Mouse (Mus musculus) heart, embryonic 13.5 days (tissue): ENCODE results near the gene Hs3st1. TPM values are rescaled to one million over a fixed set of nuclear protein-coding genes. Genes with fewer than 3 reads are reported as not detected.
A peak's percentile ranks its signal among the peaks of the same experiment; 100 is the strongest.

Source experiments
- ATAC-seq: fragments of 200-750 bp; cut with Nextera tagmentation; 2 replicates; pipeline ENCODE4 v1.8.0; 2017; ENCODE audit warnings: moderate TSS enrichment; ENCODE audit not compliant: insufficient number of reproducible peaks, low FRiP score, low TSS enrichment; ENCODE audit errors: extremely low read depth
- H3K27ac ChIP-seq: fragments of 300-500 bp; sonication (generic); replicated peaks from 2 replicates; pipeline ENCODE4 v1.5.1; 2015; ENCODE audit warnings: moderate library complexity, mild to moderate bottlenecking, inconsistent platforms
- H3K27me3 ChIP-seq: fragments of 300-500 bp; sonication (generic); replicated peaks from 2 replicates; pipeline ENCODE4 v1.6.1; 2015; ENCODE audit warnings: mild to moderate bottlenecking, inconsistent platforms
- H3K36me3 ChIP-seq: fragments of 300-500 bp; sonication (generic); 2 replicates; pipeline ENCODE4 v1.6.1; 2015; ENCODE audit warnings: mild to moderate bottlenecking, inconsistent platforms
- H3K4me1 ChIP-seq: fragments of 300-500 bp; sonication (generic); 2 replicates; pipeline ENCODE4 v1.6.1; 2015; ENCODE audit warnings: inconsistent platforms
- H3K4me2 ChIP-seq: fragments of 300-500 bp; sonication (generic); 2 replicates; pipeline ENCODE4 v1.6.1; 2015; ENCODE audit warnings: inconsistent platforms, mild to moderate bottlenecking, moderate library complexity
- H3K4me3 ChIP-seq: fragments of 300-500 bp; sonication (generic); 2 replicates; pipeline ENCODE4 v1.5.1; 2015; ENCODE audit warnings: moderate library complexity, mild to moderate bottlenecking, inconsistent platforms
- H3K9ac ChIP-seq: fragments of 300-500 bp; sonication (generic); 2 replicates; pipeline ENCODE4 v1.6.1; 2015; ENCODE audit warnings: inconsistent platforms, mild to moderate bottlenecking, moderate library complexity
- H3K9me3 ChIP-seq: fragments of 300-500 bp; sonication (generic); 2 replicates; pipeline ENCODE4 v1.6.1; 2016; ENCODE audit warnings: inconsistent platforms
- WGBS: fragments of 180-500 bp; shearing (Covaris S2); methylation state at CpG from one replicate; pipeline ENCODE4 v1.1.7; 2015; ENCODE audit warnings: mixed read lengths; 5-methylcytosine and 5-hydroxymethylcytosine counted together
- polyA plus RNA-seq: library from polyadenylated mRNA; unstranded; fragments of >200 nt; fragmentation: Nextera tagmentation; extraction: Ambion mirVana; gene quantifications from 2 replicates; pipeline ENCODE4 v1.2.1, GENCODE M21; 2015

Hs3st1 gene
- polyA plus RNA-seq, 1 experiment from 2014 or later: 7.5 TPM

DNA sequence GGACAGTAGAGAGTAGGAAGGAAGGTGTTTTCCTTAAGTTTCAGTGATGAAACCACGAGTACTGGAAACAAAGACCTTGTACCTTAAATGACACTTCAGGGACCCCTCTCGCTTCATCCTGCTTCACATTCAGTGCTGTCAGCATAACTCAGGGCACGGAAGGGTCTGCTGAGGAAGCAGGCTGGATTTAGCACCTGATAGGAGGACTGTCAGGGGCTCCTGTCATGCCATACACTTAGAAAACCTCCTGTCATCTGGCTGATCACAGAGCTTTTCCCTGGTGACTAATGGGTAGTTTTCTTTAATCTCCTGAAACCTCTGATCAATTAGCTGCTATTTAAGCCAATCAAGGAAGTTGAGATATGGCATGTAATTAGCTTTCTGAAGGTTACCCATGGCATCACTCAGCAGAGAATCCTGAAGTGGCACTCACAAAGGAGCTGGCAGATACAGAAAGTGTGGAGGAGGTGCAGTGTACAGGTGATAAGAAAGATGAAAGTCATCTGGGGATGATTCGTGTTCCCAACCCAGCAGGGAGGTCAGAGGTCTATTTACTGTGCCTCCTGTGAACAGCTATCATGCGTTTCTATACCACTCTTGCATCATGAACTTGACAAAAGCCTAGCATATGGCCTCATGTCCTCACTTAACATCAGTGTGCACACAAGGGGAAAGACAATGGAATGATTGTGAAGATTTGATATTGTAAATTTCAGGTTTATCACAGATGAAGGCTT is 22.1 kb downstream of the Hs3st1 start:
- no peak overlapping the region for H3K4me3 ChIP-seq
- H3K9me3 ChIP-seq: no peaks in the 10 kb centered on the region
- H3K4me2 ChIP-seq: no peak overlapping the region
- peaks cover 12% of the 10 kb centered on the region for H3K4me1 ChIP-seq
- no peak for ATAC-seq
- WGBS: 13% methylated on average over 5 of the region's 5 CpGs
- H3K36me3 ChIP-seq: no peaks in the 10 kb centered on the region
- no peak overlapping the region for H3K27ac ChIP-seq
- H3K27me3 ChIP-seq: no peaks in the 10 kb centered on the region
- H3K9ac ChIP-seq: no peak overlapping the region

DNA sequence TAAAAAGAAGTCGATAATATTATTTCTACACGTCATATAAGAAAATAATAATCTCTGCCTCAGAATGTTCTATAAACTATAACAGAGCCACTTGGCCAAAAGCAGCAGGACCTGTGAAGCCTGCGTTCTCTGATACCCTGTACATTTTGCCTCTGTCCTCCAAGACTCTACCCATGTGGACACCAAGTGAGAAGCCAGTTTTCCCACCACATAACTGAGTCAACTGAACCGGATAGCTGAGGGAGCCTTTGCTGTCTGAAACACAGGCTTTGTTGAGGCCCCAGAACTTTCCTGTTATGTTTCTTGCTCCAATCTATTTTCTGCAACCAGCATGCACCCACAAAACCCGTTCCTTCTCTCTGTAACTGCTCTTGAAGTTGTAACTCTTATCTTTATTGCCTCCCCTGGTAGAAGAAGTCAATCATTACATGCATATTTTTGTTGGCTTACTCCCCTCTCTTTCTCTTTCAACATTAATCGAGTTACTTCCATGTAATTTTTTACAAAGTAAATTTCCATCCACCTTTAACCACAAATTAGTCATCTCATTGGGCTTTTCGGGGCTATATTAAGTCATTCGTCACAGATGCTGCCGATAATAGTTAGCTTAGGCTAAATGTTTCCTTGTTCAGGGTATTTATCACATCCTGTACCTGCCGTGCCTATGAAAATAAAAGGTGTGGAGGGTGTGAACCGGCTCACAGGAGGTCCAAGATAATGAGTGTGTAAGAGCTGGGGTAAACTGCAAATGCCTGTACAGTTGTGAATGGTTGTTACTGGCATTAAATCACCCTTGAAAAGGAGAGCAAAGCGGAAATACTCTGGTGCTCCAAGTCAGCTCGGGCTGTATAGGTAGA is 39.4 kb downstream of the Hs3st1 start:
- no peaks in the 10 kb centered on the region for H3K9me3 ChIP-seq
- no peaks in the 10 kb centered on the region for H3K27me3 ChIP-seq
- no peak overlapping the region for H3K4me3 ChIP-seq
- H3K36me3 ChIP-seq: no peaks in the 10 kb centered on the region
- 63% methylated on average over 13 of the region's 13 CpGs for WGBS
- no peak overlapping the region for H3K4me2 ChIP-seq
- H3K9ac ChIP-seq: no peak overlapping the region
- no peak for ATAC-seq
- H3K4me1 ChIP-seq: peaks cover 10% of the 10 kb centered on the region
- H3K27ac ChIP-seq: no peak overlapping the region

DNA sequence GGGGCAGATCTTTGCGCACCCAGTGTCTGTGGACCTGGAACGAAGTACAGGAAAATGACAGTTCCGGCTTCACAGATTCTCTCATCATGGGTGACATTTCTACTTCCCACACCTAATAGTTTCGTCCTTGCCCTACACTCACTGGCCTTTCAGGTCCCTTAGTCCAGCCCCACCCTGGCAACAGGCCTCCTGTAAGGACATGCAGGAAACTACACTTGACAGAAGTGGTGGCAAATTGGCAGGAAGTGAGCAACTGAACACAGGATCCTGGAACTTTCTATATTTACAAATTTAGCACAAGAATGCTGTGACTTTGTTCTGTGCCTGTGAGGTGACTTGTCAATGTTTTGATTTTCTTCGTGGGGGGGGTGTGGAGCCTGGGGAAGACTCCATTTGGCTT is 40.1 kb downstream of the Hs3st1 start:
- H3K4me3 ChIP-seq: no peak overlapping the region
- peaks cover 10% of the 10 kb centered on the region for H3K4me1 ChIP-seq
- H3K27ac ChIP-seq: no peak overlapping the region
- no peak for ATAC-seq
- H3K27me3 ChIP-seq: no peaks in the 10 kb centered on the region
- H3K36me3 ChIP-seq: no peaks in the 10 kb centered on the region
- no peak overlapping the region for H3K4me2 ChIP-seq
- WGBS: 65% methylated on average over 5 of the region's 5 CpGs
- H3K9ac ChIP-seq: no peak overlapping the region
- no peaks in the 10 kb centered on the region for H3K9me3 ChIP-seq

DNA sequence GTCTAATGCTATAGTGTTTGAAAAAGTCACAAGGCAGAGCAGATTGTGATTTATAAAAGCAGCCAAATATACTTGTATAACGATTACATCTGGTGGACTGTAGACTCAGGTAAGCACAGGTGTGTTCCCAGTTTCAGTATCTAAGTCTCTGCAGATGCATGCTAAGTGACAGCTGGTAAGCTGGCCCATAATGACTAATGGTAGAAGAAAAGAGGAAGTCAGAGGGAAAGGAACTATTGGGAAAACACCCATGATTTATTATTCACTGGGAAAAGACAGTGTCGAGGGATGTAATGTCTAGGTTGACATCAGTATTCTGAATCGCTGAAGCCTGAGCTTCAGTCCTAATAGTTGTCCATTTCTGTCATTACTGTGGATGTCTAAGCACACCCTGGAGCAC is 49.7 kb downstream of the Hs3st1 start:
- Histone ChIP-seq H3K9me3 (no peaks in the 10 kb centered on the region), H3K9ac (no peak overlapping the region), H3K27ac (no peak overlapping the region), H3K4me3 (no peak overlapping the region), H3K4me2 (no peak overlapping the region), H3K27me3 (no peaks in the 10 kb centered on the region), H3K4me1 (no peaks in the 10 kb centered on the region), H3K36me3 (no peaks in the 10 kb centered on the region)
- WGBS: 76% methylated on average over 3 of the region's 3 CpGs
- ATAC-seq: no peak

GRCm38 (mm10) chr5:39660826-39661225 is 94.4 kb downstream of the Hs3st1 start:
- no peaks in the 10 kb centered on the region for H3K36me3 ChIP-seq
- no peak for ATAC-seq
- no peaks in the 10 kb centered on the region for H3K4me1 ChIP-seq
- no peaks in the 10 kb centered on the region for H3K9me3 ChIP-seq
- H3K4me3 ChIP-seq: no peak overlapping the region
- no peak overlapping the region for H3K27ac ChIP-seq
- no peak overlapping the region for H3K9ac ChIP-seq
- WGBS: 77% methylated on average over 4 of the region's 4 CpGs
- H3K4me2 ChIP-seq: no peak overlapping the region
- no peaks in the 10 kb centered on the region for H3K27me3 ChIP-seq

DNA sequence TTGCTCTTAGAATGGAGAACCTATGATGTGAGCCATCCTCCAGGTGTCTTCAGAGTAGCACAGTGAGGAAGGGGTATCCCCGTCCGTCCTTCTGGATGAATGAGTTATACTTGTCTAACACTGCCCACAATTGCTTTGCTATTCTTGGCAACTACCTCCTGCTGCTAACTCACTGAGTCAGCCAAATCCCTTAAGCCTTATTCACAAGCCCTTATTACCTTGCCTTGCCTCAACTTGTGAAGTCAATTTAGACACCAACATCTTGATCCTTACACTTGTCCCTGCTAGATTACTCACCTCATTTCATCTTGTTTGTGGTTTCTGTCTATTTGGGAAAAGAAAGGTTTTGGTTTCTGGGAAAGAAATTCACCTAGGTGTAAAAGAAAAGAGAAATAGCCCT is 95.9 kb downstream of the Hs3st1 start:
- H3K9ac ChIP-seq: no peak overlapping the region
- ATAC-seq: no peak
- H3K27ac ChIP-seq: no peak overlapping the region
- H3K36me3 ChIP-seq: no peaks in the 10 kb centered on the region
- no peak overlapping the region for H3K4me3 ChIP-seq
- no peaks in the 10 kb centered on the region for H3K27me3 ChIP-seq
- H3K4me1 ChIP-seq: no peaks in the 10 kb centered on the region
- H3K4me2 ChIP-seq: no peak overlapping the region
- no peaks in the 10 kb centered on the region for H3K9me3 ChIP-seq
- WGBS: 42% methylated on average over 2 of the region's 2 CpGs

GRCm38 (mm10) chr5:39644827-39645380 is 110.4 kb downstream of the Hs3st1 start:
- peak overlapping the region; percentile 76 for H3K4me3 ChIP-seq
- WGBS: under 1% methylated on average over 28 of the region's 28 CpGs
- no peak for ATAC-seq
- H3K4me1 ChIP-seq: peaks cover 18% of the 10 kb centered on the region
- no peaks in the 10 kb centered on the region for H3K36me3 ChIP-seq
- H3K4me2 ChIP-seq: peak overlapping the region; percentile 99
- H3K27me3 ChIP-seq: peaks cover 44% of the 10 kb centered on the region
- H3K27ac ChIP-seq: no peak overlapping the region
- peak overlapping the region; percentile 73 for H3K9ac ChIP-seq
- H3K9me3 ChIP-seq: no peaks in the 10 kb centered on the region

DNA sequence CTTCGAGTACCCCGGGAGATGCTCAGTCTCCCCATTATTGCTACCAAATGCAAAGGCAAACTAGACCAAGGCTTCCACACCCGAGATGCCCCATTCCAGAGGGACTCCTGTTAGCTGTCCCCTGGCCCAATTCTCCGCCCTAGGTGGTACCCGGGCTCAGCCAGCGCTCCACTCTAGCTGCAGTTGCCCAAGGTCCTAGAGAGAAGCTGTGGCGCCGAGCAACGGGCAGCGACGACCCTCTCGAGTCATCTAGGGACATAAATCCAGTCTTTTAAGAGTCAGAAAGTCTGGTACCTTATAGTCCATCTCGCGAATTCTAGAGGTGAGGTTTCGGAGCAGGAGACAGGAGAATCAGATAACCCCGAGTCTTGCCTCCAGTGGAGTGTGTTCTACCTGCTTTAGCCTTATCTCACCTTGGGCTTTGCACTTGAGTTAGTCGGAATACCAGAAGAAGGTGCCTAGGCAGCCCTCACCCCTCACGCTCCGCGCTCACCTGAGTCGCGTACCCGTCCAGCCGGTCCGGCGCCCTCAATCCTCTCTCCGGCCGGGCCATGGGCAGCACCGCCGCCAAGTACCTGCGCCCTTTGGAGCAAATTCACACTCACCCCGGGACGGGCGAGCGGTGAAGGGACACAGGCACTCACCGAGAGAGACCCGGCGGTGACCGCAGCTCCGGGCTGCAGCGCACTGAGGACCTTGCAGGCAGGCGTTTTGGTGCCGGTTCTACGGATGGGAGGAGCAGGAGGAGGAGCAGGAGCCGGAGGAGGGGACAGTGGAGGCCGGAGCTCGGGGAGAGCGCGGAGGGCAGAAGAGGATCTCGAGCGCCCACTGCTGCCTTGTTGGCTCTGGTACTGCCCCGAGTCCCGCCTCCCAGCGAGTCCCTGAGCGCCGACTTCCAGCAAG is 111.1 kb downstream of the Hs3st1 start:
- Histone ChIP-seq H3K27ac (no peak overlapping the region), H3K9me3 (no peaks in the 10 kb centered on the region)

GRCm38 (mm10) chr5:39643260-39643923 is 111.9 kb downstream of the Hs3st1 start:
- H3K4me3 ChIP-seq: peak overlapping the region; percentile 76
- H3K4me1 ChIP-seq: peaks cover 18% of the 10 kb centered on the region
- H3K36me3 ChIP-seq: no peaks in the 10 kb centered on the region
- H3K27ac ChIP-seq: no peak overlapping the region
- 4% methylated on average over 22 of the region's 22 CpGs for WGBS
- H3K27me3 ChIP-seq: peaks cover 48% of the 10 kb centered on the region
- peak overlapping the region; percentile 80 for H3K9ac ChIP-seq
- no peaks in the 10 kb centered on the region for H3K9me3 ChIP-seq
- peak overlapping the region; percentile 99 for H3K4me2 ChIP-seq
- no peak for ATAC-seq

More for the DNA sequence above, 111.1 kb downstream of the Hs3st1 start:
- peaks cover 18% of the 10 kb centered on the region for H3K4me1 ChIP-seq
- peak overlapping the region; percentile 80 for H3K9ac ChIP-seq
- under 1% methylated on average over 56 of the region's 56 CpGs for WGBS
- peak; percentile 75 for ATAC-seq
- H3K27me3 ChIP-seq: peaks cover 44% of the 10 kb centered on the region
- no peaks in the 10 kb centered on the region for H3K36me3 ChIP-seq
- peak overlapping the region; percentile 99 for H3K4me2 ChIP-seq
- peak overlapping the region; percentile 76 for H3K4me3 ChIP-seq

GRCm38 (mm10) chr5:39642222-39642770 is 113.0 kb downstream of the Hs3st1 start:
- Histone ChIP-seq H3K9ac (no peak overlapping the region), H3K4me1 (peaks cover 27% of the 10 kb centered on the region), H3K27me3 (peaks cover 48% of the 10 kb centered on the region), H3K9me3 (no peaks in the 10 kb centered on the region), H3K36me3 (no peaks in the 10 kb centered on the region), H3K4me2 (peak overlapping the region; percentile 99), H3K4me3 (0 out of 2 replicates have a peak overlapping the region, but pooled peaks have one; percentile 76), H3K27ac (no peak overlapping the region)
- ATAC-seq: no peak
- WGBS: 71% methylated on average over 6 of the region's 6 CpGs
